Mouse (Mus musculus): Measurements from ENCODE around the gene Arpp19.

DNA sequence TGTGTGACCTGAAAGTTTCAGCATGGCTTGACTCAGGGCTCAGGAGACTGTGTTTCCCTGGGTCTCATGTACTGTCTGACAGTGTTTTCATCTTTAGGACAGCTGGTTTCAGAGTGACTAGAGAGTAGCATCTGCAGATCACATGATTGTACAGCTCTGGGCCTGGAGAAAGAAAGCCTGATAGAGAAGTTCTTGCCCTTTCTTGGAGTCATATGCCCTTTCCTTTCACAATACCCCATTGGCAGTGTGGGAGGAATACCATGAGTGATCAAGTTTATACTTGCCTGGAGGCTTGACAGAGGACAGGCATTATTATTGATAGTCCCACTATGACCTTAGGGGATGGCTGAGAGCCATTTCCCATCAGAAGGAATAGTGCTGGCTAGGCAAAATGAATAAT is 39.8 kb downstream of the Arpp19 start:
- TF ChIP-seq POLR2A (IDR thresholded peaks at IDR 0.05; ENCODE audit: control insufficient read depth, extremely low read depth, insufficient read depth, low read length, poor library complexity), result no peak
- no peak for TF ChIP-seq CTCF (IDR thresholded peaks at IDR 0.05; ENCODE audit: borderline replicate concordance, control insufficient read depth, extremely low read depth, insufficient read depth, low read length, poor library complexity)

All from thymus, adult 2 months (tissue).